Mouse (Mus musculus) kidney, postnatal 36 days (tissue): ENCODE data around the gene Dgki.

Experiments
- DNase-seq, 2 experiments: peaks; one replicate each; pipeline ENCODE4 v3.0.0; 2021 to 2022; ENCODE audit warnings: mixed read lengths in 2 of 2

The Dgki gene

GRCm38 (mm10) chr6:37057536-37057935 lies 242.4 kb downstream of the Dgki start:
- no peak for DNase-seq

DNA sequence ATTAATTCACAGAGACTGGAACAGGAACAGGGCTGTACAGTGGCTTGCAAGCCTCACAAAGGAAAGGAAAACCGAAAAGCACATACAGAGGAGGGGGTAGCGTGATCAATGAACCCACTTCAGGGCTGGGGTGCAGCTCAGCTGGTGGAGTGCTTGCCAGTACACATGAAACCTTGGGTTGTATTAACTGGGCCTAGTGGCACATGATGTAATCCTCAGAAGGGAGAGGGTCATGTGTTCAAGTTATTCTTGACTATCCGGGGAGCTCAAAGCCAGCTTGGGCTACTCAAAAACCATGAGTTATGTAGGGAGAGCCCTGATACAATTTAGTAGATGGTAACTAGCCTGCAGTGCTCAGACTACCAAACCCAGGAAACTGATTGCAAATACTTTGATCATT lies 244.3 kb downstream of the Dgki start:
- no peak for DNase-seq

DNA sequence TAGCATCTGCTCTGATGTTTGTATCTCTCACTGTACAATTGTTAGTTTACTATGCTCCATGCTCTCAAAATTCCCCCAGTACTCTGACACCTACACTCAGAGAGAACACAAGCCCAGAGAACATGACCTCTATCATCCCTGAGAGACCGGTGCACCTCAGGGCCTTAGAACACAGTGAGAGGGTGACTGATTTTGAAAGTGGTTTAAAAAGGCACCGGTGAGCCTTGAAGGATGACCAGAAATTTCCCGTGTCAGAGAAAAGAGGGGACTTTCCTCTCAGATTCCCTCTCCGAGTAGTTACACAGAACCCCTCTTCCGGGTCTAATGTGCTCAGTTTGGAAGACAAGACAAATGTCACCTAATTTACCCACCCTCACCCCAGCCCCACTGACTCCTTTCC lies 244.9 kb downstream of the Dgki start:
- DNase-seq = no peak

DNA sequence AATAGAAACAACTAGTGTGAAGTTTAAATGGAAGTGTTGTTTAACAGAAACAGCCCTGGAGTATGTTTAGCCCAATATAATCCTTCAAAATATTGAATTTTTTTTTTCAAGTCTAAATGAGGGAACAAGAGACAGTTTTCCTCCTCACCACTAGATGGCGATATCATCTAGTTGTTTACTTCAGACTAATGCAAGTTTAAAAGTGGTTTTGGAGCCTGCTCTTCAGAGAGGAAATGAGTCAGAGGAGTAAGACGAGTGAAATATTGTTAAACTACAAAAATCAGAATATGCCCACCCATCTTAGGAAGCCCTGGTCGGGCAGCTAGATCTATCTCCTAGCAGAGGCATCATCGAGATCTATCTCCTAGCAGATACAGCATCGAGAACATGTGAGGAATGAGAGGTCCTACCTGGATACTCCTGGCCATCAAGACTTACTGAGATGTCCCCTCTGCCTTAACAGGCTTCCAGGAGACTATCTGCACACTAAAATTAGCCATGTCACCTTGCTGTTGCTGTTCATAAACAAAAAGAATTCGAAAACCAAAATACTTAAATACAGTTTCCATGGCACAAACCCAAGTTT lies 245.5 kb downstream of the Dgki start:
- DNase-seq = peak; percentile 37

GRCm38 (mm10) chr6:37053411-37053810 lies 246.6 kb downstream of the Dgki start:
- peak; percentile 66 to 74 for DNase-seq

- DNase-seq = no peak
Observed at GRCm38 (mm10) chr6:37051652-37052051, 248.3 kb downstream of the Dgki start.

- DNase-seq = no peak
Observed at GRCm38 (mm10) chr6:37051150-37051549, 248.8 kb downstream of the Dgki start.

- no peak for DNase-seq
Observed at GRCm38 (mm10) chr6:37047611-37048129, 252.3 kb downstream of the Dgki start.

- peak; percentile 54 to 73 for DNase-seq
Observed at GRCm38 (mm10) chr6:37046152-37046788, 253.7 kb downstream of the Dgki start.

- no peak for DNase-seq
Observed at GRCm38 (mm10) chr6:37044796-37045195, 255.2 kb downstream of the Dgki start.

- peak in 1 of 2 experiments; percentile 9 for DNase-seq
Observed at GRCm38 (mm10) chr6:37038444-37038843, 261.5 kb downstream of the Dgki start.

GRCm38 (mm10) chr6:37037115-37037908 lies 262.7 kb downstream of the Dgki start:
- DNase-seq = peak; percentile 13 to 59

- no peak for DNase-seq
Observed at GRCm38 (mm10) chr6:37035681-37036080, 264.3 kb downstream of the Dgki start.

GRCm38 (mm10) chr6:37030986-37031385 lies 269.0 kb downstream of the Dgki start:
- no peak for DNase-seq

DNA sequence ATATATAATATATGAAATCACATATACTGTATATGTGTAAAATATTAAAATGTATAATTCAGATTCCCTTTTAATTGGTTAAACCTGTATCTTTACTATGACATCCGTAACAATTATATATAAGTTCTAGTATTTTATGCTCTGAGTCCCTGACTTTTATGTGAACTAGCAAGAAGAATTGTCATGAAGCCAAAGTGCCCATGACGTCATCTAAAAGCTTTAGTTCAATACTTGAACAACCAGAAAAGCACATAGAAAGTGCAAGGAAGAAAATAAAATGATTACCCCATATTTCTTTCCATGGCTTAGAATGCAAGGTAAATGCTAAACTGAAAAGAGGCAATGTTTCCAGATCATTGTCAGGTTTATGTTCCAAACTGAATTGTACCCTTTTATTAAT lies 269.6 kb downstream of the Dgki start:
- no peak for DNase-seq

DNA sequence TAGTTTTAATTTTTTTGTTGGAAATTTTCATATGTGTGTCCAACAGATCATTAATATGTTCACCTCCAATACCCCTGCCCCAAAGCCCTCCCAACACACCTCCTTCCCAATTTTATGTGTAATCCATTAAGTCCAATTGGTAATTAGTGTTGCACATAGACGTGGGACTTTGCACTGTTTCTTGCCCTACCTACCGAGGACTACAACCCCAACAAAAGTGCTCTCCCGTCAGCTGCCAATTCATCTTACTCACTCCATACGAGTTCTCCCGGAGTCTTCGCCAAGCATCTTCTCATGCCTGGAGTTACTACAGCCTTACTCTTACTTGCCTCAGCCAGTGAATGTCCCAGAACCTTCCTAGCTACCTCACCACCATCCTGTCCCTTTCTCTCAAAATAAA lies 271.1 kb downstream of the Dgki start:
- peak; percentile 41 to 44 for DNase-seq

DNA sequence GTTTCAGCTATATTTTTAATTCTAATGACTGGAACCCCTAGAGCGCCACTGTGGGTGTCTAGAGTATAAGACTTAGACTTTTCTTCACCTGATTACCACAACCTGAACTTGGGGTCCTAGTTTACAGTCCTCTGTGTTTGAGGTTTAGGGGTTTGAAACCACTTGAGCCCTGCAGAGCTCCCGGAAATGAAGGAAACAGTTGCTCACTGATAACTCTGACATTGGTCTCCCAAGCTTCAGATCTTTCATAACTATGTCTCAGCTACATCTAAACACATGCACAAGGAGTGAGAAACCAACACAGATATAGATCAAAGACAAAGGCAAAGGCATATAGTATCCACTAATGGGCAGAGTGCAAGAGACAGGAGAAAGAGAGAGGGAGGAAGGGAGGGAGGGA lies 271.7 kb downstream of the Dgki start:
- DNase-seq = no peak

DNA sequence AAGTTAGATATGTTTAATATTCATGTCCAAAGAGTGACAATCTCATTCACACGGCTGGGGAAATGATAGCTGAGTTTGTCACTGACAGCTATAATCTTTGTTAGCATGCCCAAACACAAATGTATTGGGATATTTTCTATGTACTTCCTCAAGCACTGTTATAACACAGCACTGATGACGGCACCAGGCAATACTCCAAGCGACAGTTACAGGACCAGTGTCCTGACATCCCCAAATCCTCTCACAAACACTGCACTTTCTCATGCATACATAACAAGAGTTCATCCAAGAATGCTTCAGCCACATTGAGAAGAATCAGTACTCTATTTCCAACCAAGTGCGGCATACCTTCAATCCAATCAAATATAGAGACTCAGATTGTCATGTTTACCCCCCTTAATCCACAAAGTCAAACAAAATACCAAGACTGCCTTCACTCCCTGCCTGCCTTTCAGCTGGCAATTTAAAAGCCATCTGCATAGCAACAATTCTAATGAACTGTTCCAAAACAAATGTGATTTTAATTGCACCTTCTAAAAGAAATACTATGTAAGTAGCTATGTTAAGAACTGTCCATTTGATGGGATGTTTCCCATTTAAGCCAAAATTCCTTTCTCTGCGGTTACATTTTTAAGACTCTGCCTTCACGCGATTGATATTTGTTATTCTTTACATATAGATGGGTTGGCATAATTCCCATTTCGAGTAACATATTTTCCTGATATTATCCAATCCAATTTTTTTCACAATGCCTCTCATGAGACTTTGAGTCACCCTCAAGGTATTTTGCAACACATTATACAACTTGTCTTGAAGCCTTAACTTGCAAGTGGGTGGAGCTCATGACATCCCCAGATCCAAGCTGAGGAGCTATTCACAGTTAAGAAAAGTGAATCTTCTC lies 273.4 kb downstream of the Dgki start:
- DNase-seq = no peak

DNA sequence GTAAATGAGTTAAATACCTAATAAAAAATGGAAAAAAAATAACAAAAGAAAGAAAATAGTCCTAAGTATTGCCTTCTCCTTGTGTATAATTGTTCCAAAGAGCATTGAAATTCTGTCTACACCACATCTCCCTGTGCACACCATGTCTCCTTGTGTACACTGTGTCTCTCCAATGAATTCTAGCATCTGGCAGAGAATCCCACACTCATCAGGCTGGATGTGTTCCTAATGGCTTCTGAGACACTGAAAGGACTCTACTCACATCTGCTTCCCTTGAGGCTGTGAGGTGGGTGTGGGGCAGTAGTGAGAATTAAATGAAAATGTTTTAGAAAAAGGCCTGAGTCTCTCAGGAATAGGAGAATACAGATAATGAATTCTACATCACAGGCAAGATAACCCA lies 283.9 kb downstream of the Dgki start:
- no peak for DNase-seq

DNA sequence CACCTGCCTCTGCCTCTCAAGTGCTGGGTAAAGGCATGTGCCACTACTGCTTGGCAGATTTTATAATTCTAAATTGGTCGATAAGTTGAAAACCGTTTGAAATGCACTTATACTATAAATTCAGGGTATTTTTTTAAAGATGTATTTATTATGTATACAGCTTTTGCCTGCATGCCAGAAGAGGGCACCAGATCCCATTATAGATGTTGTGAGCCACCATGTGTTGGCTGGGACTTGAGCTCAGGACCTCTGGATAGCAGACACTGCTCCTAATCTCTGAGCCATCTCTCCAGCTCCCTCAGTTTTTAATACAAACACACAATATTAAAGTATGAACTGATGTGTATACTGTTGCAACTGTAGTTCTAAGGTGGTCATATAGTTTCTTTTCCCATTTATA lies 288.4 kb downstream of the Dgki start:
- no peak for DNase-seq

DNA sequence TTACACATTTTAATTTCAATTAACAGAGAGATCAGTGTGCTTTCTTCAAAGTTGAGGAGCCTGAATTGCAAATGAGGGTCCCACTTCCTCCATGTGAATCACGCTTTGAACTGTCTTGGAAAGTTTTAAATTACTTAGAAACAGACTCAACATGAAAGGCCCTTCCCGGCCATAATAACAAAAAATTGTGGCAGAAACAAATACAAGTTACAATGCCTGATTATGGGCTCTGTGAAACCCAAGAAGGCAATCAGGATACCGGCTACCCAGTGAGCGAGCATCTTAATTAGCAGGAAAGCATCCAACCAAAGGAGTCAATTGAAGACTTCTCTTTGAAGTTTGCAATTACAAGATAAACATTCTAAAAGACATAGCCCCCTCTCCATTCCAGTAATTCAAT lies 292.4 kb downstream of the Dgki start:
- DNase-seq = no peak

DNA sequence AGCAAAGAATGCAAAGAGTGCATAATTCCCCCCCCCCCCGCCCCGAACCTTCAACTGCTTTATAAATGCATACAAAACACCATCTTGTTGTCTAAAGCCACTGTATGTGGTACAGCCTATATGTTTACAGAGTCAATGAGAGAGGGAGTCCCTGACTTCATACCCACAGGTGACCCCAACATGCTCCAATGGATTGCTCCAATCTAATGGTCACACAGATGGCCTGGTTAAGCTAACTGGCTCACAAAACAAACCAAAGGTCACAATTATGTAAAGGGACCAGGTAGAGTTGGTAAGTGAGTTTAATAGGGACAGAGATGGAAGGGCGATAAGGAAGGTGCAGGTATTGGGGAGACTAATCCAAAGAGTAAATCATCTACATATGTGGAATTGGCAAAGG lies 295.1 kb downstream of the Dgki start:
- no peak for DNase-seq

GRCm38 (mm10) chr6:37003235-37003634 lies 296.7 kb downstream of the Dgki start:
- DNase-seq = no peak
